Mouse (Mus musculus) midbrain, embryonic 13.5 days (tissue): ENCODE measurements around the gene Asz1. TPM values are rescaled to one million over a fixed set of nuclear protein-coding genes. Genes with fewer than 3 reads are reported as not detected.

Experiments used
- polyA plus RNA-seq: library from polyadenylated mRNA; unstranded; fragments of >200 nt; fragmentation: Nextera tagmentation; extraction: Ambion mirVana; gene quantifications from 2 replicates; pipeline ENCODE4 v1.2.1, GENCODE M21; 2015

Asz1 gene
- polyA plus RNA-seq, 1 experiment from 2014 or later: not detected

Other genes with a start within 250 kb of the Asz1 start
- gene Wnt2, start 78.5 kb downstream of the Asz1 start, polyA plus RNA-seq: 0.13 TPM in 1 of 2 replicates, not detected in the other
- gene Cftr, start 61.6 kb upstream of the Asz1 start, polyA plus RNA-seq: 0.22 and 0.30 TPM in 2 replicates